Mouse (Mus musculus): ENCODE measurements at regions not wholly inside any gene's neighbourhood (a gene's known extent, or its start where the extent isn't known, plus 50 kb on each side); places are given as distances from the start of the nearest gene placed in this dataset.

- TF ChIP-seq POLR2A (IDR thresholded peaks at IDR 0.05; ENCODE audit: insufficient read depth, low read length) (no peak), CTCF (IDR thresholded peaks at IDR 0.05; ENCODE audit: low read depth, low read length) (no peak)
Observed at GRCm38 (mm10) chr11:117425927-117426326, 58.2 kb upstream of the Gm11733 start.
